Mouse (Mus musculus): ENCODE measurements around the gene Gvin1.

The Gvin1 gene

DNA sequence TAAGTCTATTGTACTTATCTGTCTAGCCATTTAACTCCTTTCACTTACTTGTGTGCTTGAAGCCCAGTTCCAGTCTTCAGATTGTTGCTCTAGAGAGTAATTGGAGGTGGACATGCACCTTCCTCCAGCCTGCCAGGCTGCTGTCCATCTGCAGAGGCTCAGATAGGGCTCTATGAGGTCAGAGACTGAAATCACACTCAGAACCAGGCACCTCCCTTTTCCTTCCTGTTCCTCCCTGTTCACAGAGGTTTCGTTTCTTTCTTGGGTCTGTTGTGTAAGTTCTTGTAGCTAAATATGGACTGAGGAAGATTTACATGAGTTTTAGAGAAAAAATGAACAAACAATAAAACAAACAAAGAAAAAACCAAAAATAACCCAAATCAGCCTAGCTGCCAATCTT is at the start of gene Gvin1:
Gvin1 (minus strand) TSS at position 150 of the 400 bp plus-strand sequence.
- 31% methylated on average over 1 of the region's 1 CpGs for WGBS

- 74% methylated on average over 2 of the region's 2 CpGs for WGBS
These were observed 36.9 kb upstream of the Gvin1 start for GRCm38 (mm10) chr7:106251844-106252517.

DNA sequence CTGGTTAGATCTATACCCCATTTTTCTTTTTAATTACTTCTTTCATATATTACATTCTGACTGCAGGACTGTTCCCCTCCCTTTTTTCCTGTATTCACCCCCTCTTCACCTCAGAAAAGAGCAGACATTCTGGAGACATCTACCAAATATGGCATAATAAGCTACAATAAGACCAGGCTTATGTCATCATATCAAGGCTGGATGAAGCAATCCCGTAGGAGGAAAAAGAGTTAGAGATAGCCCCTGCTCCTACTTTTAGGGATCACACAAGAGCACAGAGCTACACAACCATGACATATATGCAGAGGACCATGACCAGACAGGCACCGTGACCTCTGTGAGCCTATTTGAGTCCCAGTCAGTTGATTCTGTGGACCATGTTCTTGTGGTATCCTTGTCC is 33.8 kb upstream of the Gvin1 start:
- 81% methylated on average over 2 of the region's 2 CpGs for WGBS

- WGBS = 61% methylated on average over 2 of the region's 2 CpGs
These were observed 33.1 kb upstream of the Gvin1 start for GRCm38 (mm10) chr7:106248245-106248644.

GRCm38 (mm10) chr7:106245601-106246000 is 30.5 kb upstream of the Gvin1 start:
- WGBS = 68% methylated on average over 6 of the region's 6 CpGs

- WGBS = 88% methylated on average over 12 of the region's 12 CpGs
These were observed 25.6 kb upstream of the Gvin1 start for GRCm38 (mm10) chr7:106240484-106241275.

DNA sequence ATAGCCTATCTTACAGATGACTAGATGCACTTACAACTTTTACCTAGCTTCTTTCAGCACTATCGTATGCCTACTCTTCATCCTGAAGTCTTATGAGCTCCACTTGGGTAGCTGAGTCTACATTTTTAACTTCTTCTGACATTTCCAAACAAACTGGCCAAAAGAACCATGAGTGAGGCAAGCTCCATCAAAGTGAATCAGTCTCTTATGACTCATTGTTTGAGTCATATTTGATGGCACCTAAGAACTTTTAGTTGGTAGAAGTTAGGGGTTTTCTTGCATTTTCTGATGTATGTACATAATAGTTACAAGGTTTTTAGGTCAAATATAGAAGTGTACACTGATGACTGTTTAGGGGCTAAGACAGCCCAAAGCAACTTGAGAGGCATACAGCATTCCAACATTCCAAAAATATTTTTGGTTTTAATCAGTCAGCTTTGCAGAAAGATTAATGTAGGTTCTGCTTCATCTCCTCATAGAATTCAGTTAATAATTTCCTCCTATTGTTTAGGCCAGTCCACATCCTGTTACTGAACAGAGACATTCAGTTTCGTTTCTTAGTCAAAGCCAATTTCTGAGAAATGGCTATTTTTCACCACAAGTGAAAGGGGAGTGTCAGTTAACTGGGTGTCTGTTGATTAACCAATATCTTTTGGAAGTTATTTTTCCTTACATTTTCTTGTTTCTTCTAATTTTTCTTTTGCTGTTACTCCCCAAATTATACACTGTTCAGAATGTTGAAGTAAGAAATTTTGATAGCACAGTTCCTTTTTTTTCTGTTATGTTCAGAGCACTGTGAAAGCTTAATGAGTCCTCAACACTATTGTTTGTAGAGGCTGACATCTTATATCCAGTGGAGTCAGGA is 21.4 kb upstream of the Gvin1 start:
- WGBS = 64% methylated on average over 2 of the region's 2 CpGs

GRCm38 (mm10) chr7:106235596-106235995 is 20.5 kb upstream of the Gvin1 start:
- WGBS = 73% methylated on average over 2 of the region's 2 CpGs

DNA sequence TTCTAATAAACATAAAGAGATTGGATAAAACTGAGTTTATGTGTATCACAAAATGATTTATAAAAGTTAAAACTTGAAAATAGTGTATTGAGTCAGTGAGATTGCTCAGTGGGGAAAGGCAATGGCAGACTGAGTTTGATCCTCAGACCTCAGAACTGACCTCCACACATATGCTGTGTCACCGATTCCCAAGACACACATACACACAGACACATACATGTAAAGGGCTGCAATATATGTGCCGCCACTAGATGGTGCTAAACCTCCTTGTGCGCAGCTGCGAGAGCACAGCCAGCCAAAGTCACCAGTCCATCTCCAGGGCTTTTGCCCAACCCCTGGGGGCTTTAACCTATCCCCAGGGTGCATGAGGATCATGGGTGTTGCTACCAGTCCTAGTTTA is 1.4 kb downstream of the Gvin1 start:
- no CpG with 5 or more reads among the region's 4 CpGs for WGBS

GRCm38 (mm10) chr7:106206630-106207029 is 8.5 kb downstream of the Gvin1 start:
- WGBS = 87% methylated on average over 2 of the region's 3 CpGs

GRCm38 (mm10) chr7:106145013-106145754 is 69.9 kb downstream of the Gvin1 start:
- 83% methylated on average over 1 of the region's 2 CpGs for WGBS

DNA sequence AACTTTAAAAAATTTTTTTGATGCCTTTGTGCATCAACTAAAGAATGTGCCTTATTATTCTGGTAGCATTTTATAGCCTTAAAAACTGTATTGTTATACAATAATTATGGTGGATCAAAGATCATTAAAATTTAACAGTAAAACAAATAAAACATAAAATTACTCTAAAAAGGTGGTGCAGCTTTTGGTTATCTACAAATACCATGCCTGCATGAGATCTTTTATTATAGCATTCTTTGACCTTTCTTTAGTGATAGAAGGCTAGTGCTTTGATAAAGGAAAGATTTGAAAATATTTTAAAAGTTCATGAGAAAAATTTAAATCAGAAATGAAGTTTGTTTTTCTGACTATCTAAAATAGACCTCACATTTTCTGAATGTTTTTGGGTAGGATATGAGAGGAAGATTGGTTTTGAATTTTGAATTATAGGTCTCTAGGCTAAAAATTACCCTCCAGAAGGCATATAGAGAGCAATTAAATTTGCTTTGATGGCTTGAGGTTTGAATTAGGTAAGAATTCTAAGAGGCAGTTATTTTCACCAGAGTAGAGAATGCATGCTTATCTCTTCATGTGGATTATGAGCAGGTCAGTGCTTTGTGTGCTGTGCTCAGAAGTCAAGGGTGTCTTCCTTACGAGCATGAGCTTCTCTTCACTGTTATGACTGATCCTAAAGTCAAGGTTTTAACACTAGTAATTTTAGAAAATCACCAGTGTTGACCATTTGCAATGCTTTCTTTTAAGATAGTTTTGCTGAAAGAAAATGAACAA is 73.8 kb downstream of the Gvin1 start:
- no CpG with 5 or more reads among the region's 1 CpGs for WGBS

GRCm38 (mm10) chr7:106117090-106117948 is 97.8 kb downstream of the Gvin1 start:
- WGBS = no CpG with 5 or more reads among the region's 2 CpGs
